Mouse (Mus musculus) heart, embryonic 14.5 days (tissue): ENCODE data around the gene Neu2. TPM values are rescaled to one million over a fixed set of nuclear protein-coding genes. Genes with fewer than 3 reads are reported as not detected.

Experiments used
- ATAC-seq: fragments of 200-750 bp; cut with Nextera tagmentation; 2 replicates; pipeline ENCODE4 v1.8.0; 2017; ENCODE audit warnings: low read depth, moderate TSS enrichment; ENCODE audit not compliant: insufficient number of reproducible peaks, insufficient read depth, low FRiP score
- H3K27ac ChIP-seq, 2 experiments: fragments of 200-500 bp in 1 of 2; fragments of 300-500 bp in 1 of 2; sonication (generic) in 1 of 2; replicated peaks in 1 of 2; 2 replicates each; pipeline ENCODE4 v1.5.1; 2012 to 2014; ENCODE audit warnings: low read depth in 2 of 2, low read length in 2 of 2, control low read depth in 1 of 2, mild to moderate bottlenecking in 1 of 2, mixed read lengths in 1 of 2; ENCODE audit not compliant: control insufficient read depth in 1 of 2, insufficient read depth in 1 of 2
- H3K27me3 ChIP-seq: fragments of 300-500 bp; sonication (generic); 2 replicates; pipeline ENCODE4 v1.6.1; 2014; ENCODE audit warnings: mild to moderate bottlenecking, low read length, control low read depth; ENCODE audit not compliant: control insufficient read depth, insufficient read depth
- H3K36me3 ChIP-seq: fragments of 300-500 bp; sonication (generic); 2 replicates; pipeline ENCODE4 v1.6.1; 2014; ENCODE audit warnings: mild to moderate bottlenecking, control low read depth, low read length, mixed read lengths; ENCODE audit not compliant: control insufficient read depth, insufficient read depth
- H3K4me1 ChIP-seq, 2 experiments: fragments of 200-500 bp in 1 of 2; fragments of 300-500 bp in 1 of 2; sonication (generic) in 1 of 2; 2 replicates each; pipeline ENCODE4 v1.6.1; 2012 to 2014; ENCODE audit warnings: low read length in 2 of 2, control low read depth in 1 of 2, mixed read lengths in 1 of 2; ENCODE audit not compliant: control insufficient read depth in 2 of 2, insufficient read depth in 2 of 2
- H3K4me2 ChIP-seq: fragments of 300-500 bp; sonication (generic); 2 replicates; pipeline ENCODE4 v1.6.1; 2014; ENCODE audit warnings: mild to moderate bottlenecking, low read length
- H3K4me3 ChIP-seq, 2 experiments: fragments of 200-500 bp in 1 of 2; fragments of 300-500 bp in 1 of 2; sonication (generic) in 1 of 2; 2 replicates each; pipeline ENCODE4 v1.5.1; 2012 to 2014; ENCODE audit warnings: low read length in 2 of 2, mild to moderate bottlenecking in 2 of 2, control low read depth in 1 of 2, low read depth in 1 of 2, moderate library complexity in 1 of 2; ENCODE audit not compliant: control insufficient read depth in 1 of 2, insufficient read depth in 1 of 2
- H3K9ac ChIP-seq: fragments of 300-500 bp; sonication (generic); 2 replicates; pipeline ENCODE4 v1.6.1; 2014; ENCODE audit warnings: mild to moderate bottlenecking, low read length
- H3K9me3 ChIP-seq: fragments of 300-500 bp; sonication (generic); 2 replicates; pipeline ENCODE4 v1.6.1; 2016; ENCODE audit warnings: low read length, control low read depth; ENCODE audit not compliant: control insufficient read depth
- WGBS: fragments of 180-500 bp; shearing (Covaris S2); extraction: QIAGEN DNeasy Blood & Tissue Kit; methylation state at CpG from one replicate; pipeline ENCODE4 v1.1.7; 2014; 5-methylcytosine and 5-hydroxymethylcytosine counted together
- polyA plus RNA-seq: library from polyadenylated mRNA; unstranded; fragments of >200 nt; fragmentation: Nextera tagmentation; extraction: Ambion mirVana; gene quantifications from 2 replicates; pipeline ENCODE4 v1.2.1, GENCODE M21; 2014

The Neu2 gene
- polyA plus RNA-seq, 1 experiment from 2014 or later: not detected

DNA sequence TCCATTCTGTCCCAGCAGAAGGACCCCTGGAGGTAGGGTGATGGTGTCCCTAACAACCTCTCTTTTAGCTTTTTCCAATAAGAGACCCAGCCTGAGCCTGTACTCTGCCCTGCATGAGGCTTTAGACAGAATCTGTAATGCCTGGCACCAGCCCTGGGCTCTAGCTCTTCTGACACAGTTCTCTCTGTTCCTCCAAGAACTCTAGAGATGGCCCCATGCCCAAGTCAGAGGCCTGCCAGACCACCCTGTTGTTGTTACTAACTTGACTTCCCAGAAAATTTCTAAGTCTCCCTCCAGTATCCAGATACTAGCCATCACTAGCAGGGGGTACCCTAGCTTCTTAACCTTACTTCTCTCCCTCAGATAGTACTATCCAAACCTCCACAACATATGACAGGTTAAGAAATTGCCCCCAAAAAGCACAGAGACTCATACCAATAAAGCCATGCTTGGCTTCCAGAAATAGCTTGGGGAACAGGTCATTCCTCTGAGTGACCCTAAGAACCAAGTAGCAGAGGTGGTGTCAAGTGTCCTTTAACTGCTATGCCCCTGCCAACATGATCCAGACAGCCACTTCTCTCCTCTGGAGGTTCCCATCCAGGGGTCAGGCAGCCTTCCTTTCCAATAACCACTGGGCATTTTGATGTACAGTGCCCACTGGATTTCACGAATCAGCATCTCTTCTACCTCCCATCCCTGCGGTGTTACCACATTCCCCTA lies 105.0 kb downstream of the Neu2 start:
- Histone ChIP-seq H3K36me3 (no peaks in the 10 kb centered on the region), H3K27me3 (no peaks in the 10 kb centered on the region), H3K4me2 (no peak overlapping the region), H3K9ac (no peak overlapping the region), H3K27ac (no peak overlapping the region), H3K9me3 (no peaks in the 10 kb centered on the region), H3K4me3 (no peak overlapping the region), H3K4me1 (no peaks in the 10 kb centered on the region; a peak in 1 of 4 replicates)
- no peak for ATAC-seq
- WGBS: 80% methylated on average over 2 of the region's 2 CpGs

DNA sequence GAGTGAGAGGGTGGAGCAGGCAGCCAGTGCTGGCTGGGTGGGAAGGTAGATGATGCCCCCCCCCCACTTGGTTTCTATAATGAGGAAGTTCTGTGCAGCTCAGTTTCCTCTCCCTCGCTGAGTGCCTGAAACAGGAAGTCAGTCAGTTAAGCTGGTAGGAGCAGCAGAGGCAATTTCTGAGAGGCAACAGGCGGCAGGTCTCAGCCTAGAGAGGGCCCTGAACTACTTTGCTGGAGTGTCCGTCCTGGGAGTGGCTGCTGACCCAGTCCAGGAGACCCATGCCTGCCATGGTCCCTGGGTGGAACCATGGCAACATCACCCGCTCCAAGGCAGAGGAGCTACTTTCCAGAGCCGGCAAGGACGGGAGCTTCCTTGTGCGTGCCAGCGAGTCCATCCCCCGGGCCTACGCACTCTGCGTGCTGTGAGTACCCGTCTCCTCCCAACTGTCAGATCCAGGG lies 110.6 kb downstream of the Neu2 start, which contains the start of gene Inpp5d:
TSS of gene Inpp5d (plus strand) at position 102 of the 458 bp plus-strand sequence.
- Histone ChIP-seq H3K9me3 (no peaks in the 10 kb centered on the region), H3K36me3 (no peaks in the 10 kb centered on the region), H3K27ac (peak within 1 kb of the TSS; percentile 65 to 71; a peak in 3 of 4 replicates), H3K27me3 (no peaks in the 10 kb centered on the region), H3K4me1 (peaks cover 0 to 6% of the 10 kb centered on the region in 2 experiments; a peak in 1 of 4 replicates), H3K4me2 (peak within 1 kb of the TSS; percentile 57), H3K4me3 (peak within 1 kb of the TSS; percentile 36 to 46), H3K9ac (peak within 1 kb of the TSS; percentile 55)
- WGBS: 76% methylated on average over 12 of the region's 12 CpGs
- peak; percentile 46; the same call in 1 of the 2 replicates for ATAC-seq

- no peaks in the 10 kb centered on the region for H3K9me3 ChIP-seq
- H3K27me3 ChIP-seq: no peaks in the 10 kb centered on the region
- ATAC-seq: no peak
- peaks cover 0 to 6% of the 10 kb centered on the region in 2 experiments; a peak in 1 of 4 replicates for H3K4me1 ChIP-seq
- H3K36me3 ChIP-seq: no peaks in the 10 kb centered on the region
- 53% methylated on average over 6 of the region's 6 CpGs for WGBS
- H3K27ac ChIP-seq: peak overlapping the region; percentile 65 to 71; a peak in 3 of 4 replicates
- H3K4me2 ChIP-seq: peak overlapping the region; percentile 57
- H3K4me3 ChIP-seq: peak overlapping the region; percentile 36 to 46
- H3K9ac ChIP-seq: peak overlapping the region; percentile 55
These were observed 111.0 kb downstream of the Neu2 start for GRCm38 (mm10) chr1:87620693-87621092.

- H3K9me3 ChIP-seq: no peaks in the 10 kb centered on the region
- 72% methylated on average over 9 of the region's 9 CpGs for WGBS
- H3K4me2 ChIP-seq: peak overlapping the region; percentile 57
- peak overlapping the region; percentile 36 to 46; a peak in 3 of 4 replicates for H3K4me3 ChIP-seq
- H3K9ac ChIP-seq: peak overlapping the region; percentile 55
- no peaks in the 10 kb centered on the region for H3K36me3 ChIP-seq
- no peaks in the 10 kb centered on the region for H3K27me3 ChIP-seq
- H3K4me1 ChIP-seq: peaks cover 0 to 6% of the 10 kb centered on the region in 2 experiments; a peak in 1 of 4 replicates
- 0 out of 4 replicates have a peak overlapping the region, but pooled peaks of 1 of the 2 experiments have one; percentile 65 for H3K27ac ChIP-seq
- ATAC-seq: no peak
These were observed 111.6 kb downstream of the Neu2 start for GRCm38 (mm10) chr1:87621146-87621857.

DNA sequence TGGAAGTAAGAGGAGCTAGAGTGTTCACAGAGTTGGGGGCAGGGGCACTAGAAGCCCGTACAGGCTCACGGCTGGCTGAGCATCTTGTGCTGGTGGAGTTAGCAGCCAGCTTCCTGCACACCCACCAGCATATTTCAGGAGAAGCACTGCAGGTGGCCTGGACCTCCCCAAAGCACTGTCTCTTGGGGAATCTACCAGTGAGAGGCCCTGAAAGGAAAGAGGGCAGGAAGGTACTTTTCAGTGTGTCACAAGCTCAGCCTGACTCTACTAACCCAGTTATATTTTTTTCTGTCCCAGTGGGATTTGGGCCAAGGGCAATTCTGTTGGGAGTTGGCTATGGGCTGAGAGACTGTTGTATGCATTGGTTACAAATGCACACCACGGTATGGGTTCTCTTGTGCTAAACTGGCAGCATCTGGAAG lies 112.2 kb downstream of the Neu2 start:
- peak overlapping the region in 1 of 2 experiments; percentile 46; a peak in 1 of 4 replicates for H3K4me3 ChIP-seq
- no peak overlapping the region for H3K9ac ChIP-seq
- H3K27me3 ChIP-seq: no peaks in the 10 kb centered on the region
- no peak for ATAC-seq
- no peaks in the 10 kb centered on the region for H3K9me3 ChIP-seq
- WGBS: 56% methylated on average over 3 of the region's 3 CpGs
- peaks cover 5 to 9% of the 10 kb centered on the region in 2 experiments; a peak in 3 of 4 replicates for H3K4me1 ChIP-seq
- no peak overlapping the region for H3K27ac ChIP-seq
- H3K36me3 ChIP-seq: no peaks in the 10 kb centered on the region
- peak overlapping the region; percentile 57 for H3K4me2 ChIP-seq

DNA sequence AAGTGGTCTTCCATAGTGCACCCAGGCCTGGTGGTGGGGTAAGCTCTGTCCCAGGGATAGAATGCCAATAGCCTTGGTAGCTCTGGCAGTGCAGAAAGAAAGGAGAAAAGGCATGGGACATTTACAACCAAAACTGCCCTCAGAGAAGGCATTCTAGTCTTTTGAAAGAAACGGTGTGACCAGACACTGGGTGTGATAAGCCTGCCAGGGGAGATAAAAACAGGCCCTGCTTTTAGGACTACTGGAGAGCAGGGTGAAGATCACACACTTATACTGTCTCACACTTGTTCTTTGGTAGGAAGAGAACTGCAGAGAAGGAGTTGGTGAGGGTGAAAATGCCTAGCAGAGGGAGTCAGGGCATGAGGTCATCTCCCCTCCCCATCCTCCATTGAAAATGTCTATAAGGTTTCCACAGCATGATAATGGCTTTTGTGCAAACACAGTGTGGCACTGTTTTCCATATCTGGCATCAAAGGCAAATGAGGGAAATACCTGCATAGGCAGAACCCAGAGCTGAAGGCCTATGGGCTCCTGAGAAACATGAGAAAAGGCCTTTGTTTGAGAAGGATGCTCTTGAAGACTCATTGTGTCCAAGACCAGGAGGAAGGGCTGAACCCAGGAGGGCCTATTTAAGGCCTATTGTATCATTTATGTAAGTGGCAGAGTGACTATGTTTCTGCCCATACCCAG lies 114.4 kb downstream of the Neu2 start:
- no peak for ATAC-seq
- Histone ChIP-seq H3K36me3 (no peaks in the 10 kb centered on the region), H3K4me2 (no peak overlapping the region), H3K9me3 (no peaks in the 10 kb centered on the region), H3K4me1 (peaks cover 7 to 9% of the 10 kb centered on the region in 2 experiments; a peak in 3 of 4 replicates), H3K27me3 (no peaks in the 10 kb centered on the region), H3K27ac (no peak overlapping the region), H3K9ac (no peak overlapping the region), H3K4me3 (no peak overlapping the region)
- WGBS: 10% methylated on average over 1 of the region's 1 CpGs

GRCm38 (mm10) chr1:87624826-87625225 lies 115.1 kb downstream of the Neu2 start:
- H3K27me3 ChIP-seq: no peaks in the 10 kb centered on the region
- ATAC-seq: no peak
- peaks cover 7 to 8% of the 10 kb centered on the region in 2 experiments; a peak in 3 of 4 replicates for H3K4me1 ChIP-seq
- H3K4me3 ChIP-seq: no peak overlapping the region
- H3K9ac ChIP-seq: no peak overlapping the region
- 93% methylated on average over 2 of the region's 2 CpGs for WGBS
- H3K27ac ChIP-seq: no peak overlapping the region
- H3K9me3 ChIP-seq: no peaks in the 10 kb centered on the region
- no peak overlapping the region for H3K4me2 ChIP-seq
- H3K36me3 ChIP-seq: no peaks in the 10 kb centered on the region
